ENCODE assay signal across 9 mouse cellular contexts in genomic region chr9:22188025-22188611, GRCm38 (mm10). TPM values are rescaled to one million over a fixed set of nuclear protein-coding genes. Genes with fewer than 3 reads are reported as not detected.
A peak's percentile ranks its signal among the peaks of the same experiment; 100 is the strongest.
DNase-seq lines count a peak whose midpoint lies in the region; ATAC-seq and TF ChIP-seq lines count a peak whose summit lies in the region.
"Had no signal": no experiment of that assay in that cellular context is flagged by ENCODE, and none has a peak within 500 bp of the region (broad histone marks: within the 10 kb centered on the region; RNA-seq: fewer than 3 reads in every experiment).

Zfp872 (plus strand) TSS chr9:22188090.

- ATAC-seq in intestine, postnatal 0 days = peak; percentile 65
- peak; percentile 68; the same call in 1 of the 2 replicates for ATAC-seq in neural tube, embryonic 11.5 days (ENCODE audit: insufficient read depth, low FRiP score, low TSS enrichment)

- 19% methylated on average over 43 of the region's 43 CpGs for WGBS in intestine, postnatal 0 days
- 10% methylated on average over 43 of the region's 43 CpGs for WGBS in liver, adult 2 months
- WGBS in neural tube, embryonic 11.5 days = 14% methylated on average over 43 of the region's 43 CpGs

- no peak for TF ChIP-seq CTCF in gastrocnemius, adult 2 months (IDR thresholded peaks at IDR 0.05)
- no peak for TF ChIP-seq CTCF in intestine, postnatal 0 days (IDR thresholded peaks at IDR 0.05; ENCODE audit: low read depth)
- TF ChIP-seq CTCF in liver, adult 2 months (IDR thresholded peaks at IDR 0.05; ENCODE audit: low read depth, low read length) = no peak

- H3K4me1 ChIP-seq in intestine, postnatal 0 days (replicated peaks; ENCODE audit: control insufficient read depth, insufficient read depth, low read length) = no peaks in the 10 kb centered on the region
- H3K4me1 ChIP-seq in liver, adult 2 months (ENCODE audit: control insufficient read depth, insufficient read depth, low read length) = no peaks in the 10 kb centered on the region
- H3K4me1 ChIP-seq in neural tube, embryonic 11.5 days (ENCODE audit: control insufficient read depth, insufficient read depth, low read length) = no peaks in the 10 kb centered on the region

- peak within 1 kb of the TSS; percentile 63 for H3K4me2 ChIP-seq in intestine, postnatal 0 days (replicated peaks; ENCODE audit: low read depth)
- H3K4me2 ChIP-seq in neural tube, embryonic 11.5 days (ENCODE audit: low read depth) = peak within 1 kb of the TSS; percentile 44

- H3K9me3 ChIP-seq in intestine, postnatal 0 days (ENCODE audit: control insufficient read depth) = peaks cover 5% of the 10 kb centered on the region; the same call in 1 of the 2 replicates
- peaks cover 3% of the 10 kb centered on the region; the same call in 1 of the 2 replicates for H3K9me3 ChIP-seq in neural tube, embryonic 11.5 days (ENCODE audit: control insufficient read depth, low read length)

- no peak for TF ChIP-seq POLR2A in liver, adult 2 months (IDR thresholded peaks at IDR 0.05; ENCODE audit: extremely low read depth, insufficient read depth, low read length)

- H3K27me3 ChIP-seq in intestine, postnatal 0 days (replicated peaks; ENCODE audit: control insufficient read depth, insufficient read depth, low read length) = 0 out of 2 replicates have a peak, but pooled peaks cover 5% of the 10 kb centered on the region
- H3K27me3 ChIP-seq in liver, adult 2 months (ENCODE audit: control insufficient read depth, insufficient read depth, low read length) = no peaks in the 10 kb centered on the region
- H3K27me3 ChIP-seq in neural tube, embryonic 11.5 days (ENCODE audit: control insufficient read depth, insufficient read depth, low read length) = peaks cover 2% of the 10 kb centered on the region; the same call in 1 of the 2 replicates

- no peak within 1 kb of the TSS for H3K9ac ChIP-seq in intestine, postnatal 0 days (ENCODE audit: low read depth, low read length)
- peak within 1 kb of the TSS; percentile 34 for H3K9ac ChIP-seq in liver, adult 2 months (ENCODE audit: low read depth, low read length)
- H3K9ac ChIP-seq in neural tube, embryonic 11.5 days (ENCODE audit: low read length) = peak within 1 kb of the TSS; percentile 47

- H3K27ac ChIP-seq in gastrocnemius, adult 2 months = no peak within 1 kb of the TSS
- no peak within 1 kb of the TSS for H3K27ac ChIP-seq in intestine, postnatal 0 days (ENCODE audit: low read depth, low read length)
- no peak within 1 kb of the TSS for H3K27ac ChIP-seq in liver, adult 2 months (replicated peaks; ENCODE audit: insufficient read depth, low read depth, low read length)
- H3K27ac ChIP-seq in neural tube, embryonic 11.5 days (ENCODE audit: low read depth, low read length) = no peak within 1 kb of the TSS

- H3K79me2 ChIP-seq in liver, adult 2 months (ENCODE audit: control insufficient read depth, insufficient read depth, low read length) = no peaks in the 10 kb centered on the region

- intact Hi-C loops in gastrocnemius, adult 2 months (cut with DNase I) = no loop called here

- peak within 1 kb of the TSS; percentile 64 for H3K4me3 ChIP-seq in gastrocnemius, adult 2 months
- H3K4me3 ChIP-seq in intestine, postnatal 0 days (ENCODE audit: low read depth, low read length) = peak within 1 kb of the TSS; percentile 32
- H3K4me3 ChIP-seq in liver, adult 2 months (ENCODE audit: insufficient read depth, low read depth, low read length) = peak within 1 kb of the TSS; percentile 51; the same call in 1 of the 2 replicates
- H3K4me3 ChIP-seq in neural tube, embryonic 11.5 days (ENCODE audit: low read depth, low read length) = peak within 1 kb of the TSS; percentile 30

- peak; percentile 56 for DNase-seq in gastrocnemius, adult 2 months
- DNase-seq in gastrocnemius, adult 8-10 months (ENCODE audit: low spot score in 2 of 2) = no peak
- peak; percentile 75 for DNase-seq in embryo, embryonic 10 days (ENCODE audit: low spot score)
- DNase-seq in heart, adult 11 months = peak; percentile 96
- peak; percentile 70 for DNase-seq in liver, adult 2 months (ENCODE audit: extremely low read depth, low read depth, low spot score)
- DNase-seq in neural tube, embryonic 11.5 days (ENCODE audit: low spot score) = peak; percentile 62
- peak; percentile 32 for DNase-seq in urinary bladder, adult 2 months (ENCODE audit: low spot score)

- H3K36me3 ChIP-seq in intestine, postnatal 0 days (ENCODE audit: control insufficient read depth, insufficient read depth) = no peaks in the 10 kb centered on the region
- H3K36me3 ChIP-seq in liver, adult 2 months (ENCODE audit: control insufficient read depth, insufficient read depth, low read length) = no peaks in the 10 kb centered on the region
- H3K36me3 ChIP-seq in neural tube, embryonic 11.5 days (ENCODE audit: control insufficient read depth, insufficient read depth, low read length) = no peaks in the 10 kb centered on the region

RNA-seq across cellular contexts. Expression of gene Zfp872, which starts in this region (rescaled TPM):
- total RNA-seq in gastrocnemius, adult 2 months (2021) = not detected
- total RNA-seq in gastrocnemius, adult 8-10 months (2022) = not detected
- polyA plus RNA-seq in intestine, postnatal 0 days (2015; fragmentation: Nextera tagmentation; extraction: Ambion mirVana) = 0.27 and 0.38 TPM in 2 replicates
- 0.09 and 0.20 TPM in 2 replicates for total RNA-seq in liver, adult 2 months (2014; rRNA removed)
- 0.07 TPM in 1 of 2 replicates, not detected in the other for polyA plus RNA-seq in liver, adult 2 months (2012; rRNA removed)
- polyA plus RNA-seq in neural tube, embryonic 11.5 days (2014; fragmentation: Nextera tagmentation; extraction: Ambion mirVana) = 0.15 and 0.24 TPM in 2 replicates
- polyA plus RNA-seq in urinary bladder, adult 2 months (2012; rRNA removed) = 1.3 and 1.4 TPM in 2 replicates
- total RNA-seq: layer of hippocampus, postnatal 25 days had no signal

Comparison
In these comparisons a context has a peak if more than half of its experiments do, and no peak if none do; other contexts are left out.
1. Peak in DNase-seq and H3K4me3 ChIP-seq in gastrocnemius, adult 2 months; RNA of the gene not detected or under 1 TPM.
2. Peak in ATAC-seq, H3K4me3 ChIP-seq and H3K4me2 ChIP-seq in intestine, postnatal 0 days; RNA of the gene not detected or under 1 TPM.
3. Peak in DNase-seq, H3K4me3 ChIP-seq and H3K9ac ChIP-seq in liver, adult 2 months; RNA of the gene not detected or under 1 TPM.
4. Peak in DNase-seq, ATAC-seq, H3K4me3 ChIP-seq, H3K9ac ChIP-seq and H3K4me2 ChIP-seq in neural tube, embryonic 11.5 days; RNA of the gene not detected or under 1 TPM.
5. DNase-seq: peak in embryo, embryonic 10 days (single experiment), heart, adult 11 months (single experiment) and urinary bladder, adult 2 months (single experiment); none in gastrocnemius, adult 8-10 months (0 of 2).
6. Peak in every context shown above with its lines, with median percentiles within 50 percentile points of each other: H3K4me3 ChIP-seq.